Mouse (Mus musculus) heart, adult 2 months (tissue): Measurements from ENCODE around the gene Slain1. TPM values are rescaled to one million over a fixed set of nuclear protein-coding genes. Genes with fewer than 3 reads are reported as not detected.

Source experiments
- DNase-seq, 2 experiments: peaks; one replicate each; pipeline ENCODE4 v3.0.0; 2021
- H3K27ac ChIP-seq: fragments of 200-600 bp; 2 replicates; pipeline ENCODE4 v1.8.1; 2022
- H3K27me3 ChIP-seq: fragments of 200-500 bp; 2 replicates; pipeline ENCODE4 v1.6.1; 2012; ENCODE audit warnings: mild to moderate bottlenecking, low read length, inconsistent platforms, mixed read lengths; ENCODE audit not compliant: control insufficient read depth, insufficient read depth
- H3K36me3 ChIP-seq: fragments of 200-500 bp; 2 replicates; pipeline ENCODE4 v1.6.1; 2012; ENCODE audit warnings: low read length, inconsistent platforms; ENCODE audit not compliant: control insufficient read depth, insufficient read depth
- H3K4me1 ChIP-seq: fragments of 200-500 bp; 2 replicates; pipeline ENCODE4 v1.6.1; 2011; ENCODE audit warnings: low read length; ENCODE audit not compliant: control insufficient read depth, insufficient read depth
- H3K4me3 ChIP-seq: fragments of 200-600 bp; 2 replicates; pipeline ENCODE4 v1.8.1; 2022
- H3K79me2 ChIP-seq: fragments of 200-500 bp; replicated peaks from 2 replicates; pipeline ENCODE4 v1.6.1; 2012; ENCODE audit warnings: mild to moderate bottlenecking, inconsistent platforms, low read length, moderate library complexity, mixed read lengths; ENCODE audit not compliant: control insufficient read depth, insufficient read depth
- H3K9ac ChIP-seq: fragments of 200-500 bp; 2 replicates; pipeline ENCODE4 v1.6.1; 2012; ENCODE audit warnings: low read depth, mild to moderate bottlenecking, control low read depth, inconsistent platforms, low read length, mixed read lengths
- CTCF ChIP-seq: fragments of 200-600 bp; IDR thresholded peaks from 2 replicates; pipeline ENCODE4 v1.8.1; 2022; ENCODE audit warnings: antibody characterized with exemption, mild to moderate bottlenecking, moderate library complexity
- EP300 ChIP-seq: fragments of 200-500 bp; IDR thresholded peaks from 2 replicates; pipeline ENCODE4 v1.6.1; 2011; ENCODE audit warnings: low read depth, low read length, control low read depth; ENCODE audit not compliant: insufficient read depth
- POLR2A ChIP-seq: fragments of 200-500 bp; IDR thresholded peaks from 2 replicates; pipeline ENCODE4 v1.6.1; 2011; ENCODE audit warnings: mild to moderate bottlenecking, low read depth, low read length, control low read depth; ENCODE audit not compliant: insufficient read depth
- WGBS: fragments of 180-500 bp; shearing (Covaris S2); methylation state at CpG from one replicate; pipeline ENCODE4 v1.1.7; 2018; 5-methylcytosine and 5-hydroxymethylcytosine counted together
- intact Hi-C: fragments of 180-260 bp; cut with DNase I; formaldehyde crosslinking; loops from one replicate; pipeline ENCODE4 v1.15.1; 2025
- polyA plus RNA-seq: library from polyadenylated mRNA; depleted of rRNA; stranded (reverse); fragments of >200 nt; gene quantifications from 2 replicates; pipeline ENCODE4 v1.2.3, GENCODE M21; 2012
- total RNA-seq, 2 experiments: library from RNA; stranded (reverse); gene quantifications; 2 replicates each; pipeline ENCODE4 v1.2.3; 2021

Slain1 gene
- total and polyA plus RNA-seq, 3 experiments, result 0.10 to 0.43 (median 0.41) TPM

GRCm38 (mm10) chr14:103679395-103680217 lies 29.6 kb downstream of the Slain1 start:
- no peak for TF ChIP-seq CTCF
- intact Hi-C loops, result no loop called here

GRCm38 (mm10) chr14:103680285-103680819 lies 30.3 kb downstream of the Slain1 start:
- no peaks in the 10 kb centered on the region for H3K36me3 ChIP-seq
- WGBS, result 36% methylated on average over 7 of the region's 7 CpGs
- no peak for TF ChIP-seq EP300
- TF ChIP-seq CTCF, result no peak
- TF ChIP-seq POLR2A, result no peak
- H3K27me3 ChIP-seq, result no peaks in the 10 kb centered on the region
- H3K4me3 ChIP-seq, result no peak overlapping the region
- intact Hi-C loops, result no loop called here
- no peak overlapping the region for H3K9ac ChIP-seq
- no peaks in the 10 kb centered on the region for H3K79me2 ChIP-seq
- no peak for DNase-seq
- no peaks in the 10 kb centered on the region for H3K4me1 ChIP-seq
- no peak overlapping the region for H3K27ac ChIP-seq

More at GRCm38 (mm10) chr14:103679395-103680217, 29.6 kb downstream of the Slain1 start:
- Histone ChIP-seq H3K79me2 (no peaks in the 10 kb centered on the region), H3K4me1 (no peaks in the 10 kb centered on the region), H3K27me3 (no peaks in the 10 kb centered on the region), H3K36me3 (no peaks in the 10 kb centered on the region), H3K27ac (no peak overlapping the region), H3K9ac (no peak overlapping the region), H3K4me3 (no peak overlapping the region)
- DNase-seq, result no peak
- WGBS, result 38% methylated on average over 18 of the region's 18 CpGs

GRCm38 (mm10) chr14:103682633-103683390 lies 32.8 kb downstream of the Slain1 start:
- no peak for DNase-seq
- no peak overlapping the region for H3K9ac ChIP-seq
- H3K79me2 ChIP-seq, result no peaks in the 10 kb centered on the region
- no peak overlapping the region for H3K4me3 ChIP-seq
- WGBS, result 76% methylated on average over 9 of the region's 9 CpGs
- H3K27ac ChIP-seq, result no peak overlapping the region
- H3K27me3 ChIP-seq, result no peaks in the 10 kb centered on the region
- H3K36me3 ChIP-seq, result no peaks in the 10 kb centered on the region
- no peaks in the 10 kb centered on the region for H3K4me1 ChIP-seq
- intact Hi-C loops, result no loop called here
- TF ChIP-seq POLR2A (no peak), CTCF (no peak), EP300 (no peak)

- DNase-seq, result no peak
- Histone ChIP-seq H3K4me3 (no peak overlapping the region), H3K27me3 (no peaks in the 10 kb centered on the region), H3K9ac (no peak overlapping the region), H3K36me3 (no peaks in the 10 kb centered on the region), H3K27ac (no peak overlapping the region), H3K79me2 (no peaks in the 10 kb centered on the region), H3K4me1 (no peaks in the 10 kb centered on the region)
- 73% methylated on average over 2 of the region's 2 CpGs for WGBS
- TF ChIP-seq POLR2A (no peak), EP300 (no peak), CTCF (no peak)
- intact Hi-C loops, result no loop called here
These were observed 37.0 kb downstream of the Slain1 start for GRCm38 (mm10) chr14:103686994-103687393.

- no peak overlapping the region for H3K4me3 ChIP-seq
- peak; percentile 92 for TF ChIP-seq CTCF
- no peak for TF ChIP-seq POLR2A
- H3K4me1 ChIP-seq, result no peaks in the 10 kb centered on the region
- H3K27me3 ChIP-seq, result no peaks in the 10 kb centered on the region
- no peaks in the 10 kb centered on the region for H3K79me2 ChIP-seq
- intact Hi-C loops, result loop anchor here (1.0 kb wide), 1 partner anchor 144 kb away; no protein-coding TSS in a partner anchor
- H3K36me3 ChIP-seq, result no peaks in the 10 kb centered on the region
- no peak overlapping the region for H3K9ac ChIP-seq
- H3K27ac ChIP-seq, result no peak overlapping the region
- peak in 1 of 2 experiments; percentile 20 for DNase-seq
- 42% methylated on average over 1 of the region's 1 CpGs for WGBS
These were observed 44.3 kb downstream of the Slain1 start for GRCm38 (mm10) chr14:103694295-103694694.

- H3K36me3 ChIP-seq, result no peaks in the 10 kb centered on the region
- H3K27ac ChIP-seq, result no peak overlapping the region
- DNase-seq, result no peak
- H3K4me3 ChIP-seq, result no peak overlapping the region
- H3K79me2 ChIP-seq, result no peaks in the 10 kb centered on the region
- no peaks in the 10 kb centered on the region for H3K4me1 ChIP-seq
- intact Hi-C loops, result no loop called here
- TF ChIP-seq EP300 (no peak), CTCF (no peak), POLR2A (no peak)
- H3K9ac ChIP-seq, result no peak overlapping the region
- 74% methylated on average over 3 of the region's 3 CpGs for WGBS
- no peaks in the 10 kb centered on the region for H3K27me3 ChIP-seq
These were observed 45.6 kb downstream of the Slain1 start for GRCm38 (mm10) chr14:103695620-103696019.
